Mouse (Mus musculus): Measurements from ENCODE around the gene Brsk1. TPM values are rescaled to one million over a fixed set of nuclear protein-coding genes. Genes with fewer than 3 reads are reported as not detected.
A peak's percentile ranks its signal among the peaks of the same experiment; 100 is the strongest.

The Brsk1 gene
- total and polyA plus RNA-seq, 2 experiments: 0.09 to 0.40 TPM

GRCm38 (mm10) chr7:4739544-4740275, 49.3 kb downstream of the Brsk1 start, which contains the start of gene Kmt5c:
Kmt5c (plus strand) TSS chr7:4740115.
- Histone ChIP-seq H3K36me3 (ENCODE audit: control insufficient read depth, insufficient read depth, low read length) (no peaks in the 10 kb centered on the region), H3K9ac (ENCODE audit: low read depth, low read length) (peak within 1 kb of the TSS; percentile 91), H3K4me1 (ENCODE audit: control insufficient read depth, insufficient read depth, low read length) (0 out of 2 replicates have a peak, but pooled peaks cover 5% of the 10 kb centered on the region), H3K4me3 (ENCODE audit: insufficient read depth, low read depth, low read length) (peak within 1 kb of the TSS; percentile 67), H3K79me2 (ENCODE audit: control insufficient read depth, insufficient read depth, low read length) (0 out of 2 replicates have a peak, but pooled peaks cover 2% of the 10 kb centered on the region), H3K27ac (replicated peaks; ENCODE audit: insufficient read depth, low read depth, low read length) (peak within 1 kb of the TSS; percentile 66), H3K27me3 (ENCODE audit: control insufficient read depth, insufficient read depth, low read length) (no peaks in the 10 kb centered on the region)
- DNase-seq (ENCODE audit: extremely low read depth, low read depth, low spot score): peak; percentile 100
- WGBS: under 1% methylated on average over 44 of the region's 44 CpGs
- 0 out of 2 replicates have a peak, but pooled peaks have one; percentile 5 for TF ChIP-seq CTCF (IDR thresholded peaks at IDR 0.05; ENCODE audit: low read depth, low read length)
- peak; percentile 87 for TF ChIP-seq POLR2A (IDR thresholded peaks at IDR 0.05; ENCODE audit: extremely low read depth, insufficient read depth, low read length)

- TF ChIP-seq POLR2A (IDR thresholded peaks at IDR 0.05; ENCODE audit: extremely low read depth, insufficient read depth, low read length) (no peak), CTCF (IDR thresholded peaks at IDR 0.05; ENCODE audit: low read depth, low read length) (no peak)
- Histone ChIP-seq H3K4me3 (ENCODE audit: insufficient read depth, low read depth, low read length) (peak overlapping the region; percentile 67), H3K36me3 (ENCODE audit: control insufficient read depth, insufficient read depth, low read length) (no peaks in the 10 kb centered on the region), H3K4me1 (ENCODE audit: control insufficient read depth, insufficient read depth, low read length) (0 out of 2 replicates have a peak, but pooled peaks cover 5% of the 10 kb centered on the region), H3K27ac (replicated peaks; ENCODE audit: insufficient read depth, low read depth, low read length) (peak overlapping the region; percentile 66), H3K9ac (ENCODE audit: low read depth, low read length) (peak overlapping the region; percentile 91), H3K79me2 (ENCODE audit: control insufficient read depth, insufficient read depth, low read length) (0 out of 2 replicates have a peak, but pooled peaks cover 2% of the 10 kb centered on the region), H3K27me3 (ENCODE audit: control insufficient read depth, insufficient read depth, low read length) (no peaks in the 10 kb centered on the region)
- WGBS: under 1% methylated on average over 14 of the region's 14 CpGs
- no peak for DNase-seq (ENCODE audit: extremely low read depth, low read depth, low spot score)
Measured at GRCm38 (mm10) chr7:4740309-4740727, 49.9 kb downstream of the Brsk1 start.

GRCm38 (mm10) chr7:4741151-4741550, 50.7 kb downstream of the Brsk1 start:
- Histone ChIP-seq H3K27me3 (ENCODE audit: control insufficient read depth, insufficient read depth, low read length) (no peaks in the 10 kb centered on the region), H3K79me2 (ENCODE audit: control insufficient read depth, insufficient read depth, low read length) (0 out of 2 replicates have a peak, but pooled peaks cover 2% of the 10 kb centered on the region), H3K27ac (replicated peaks; ENCODE audit: insufficient read depth, low read depth, low read length) (peak overlapping the region; percentile 19; the same call in 1 of the 2 replicates), H3K36me3 (ENCODE audit: control insufficient read depth, insufficient read depth, low read length) (no peaks in the 10 kb centered on the region), H3K4me3 (ENCODE audit: insufficient read depth, low read depth, low read length) (0 out of 2 replicates have a peak overlapping the region, but pooled peaks have one; percentile 17), H3K4me1 (ENCODE audit: control insufficient read depth, insufficient read depth, low read length) (0 out of 2 replicates have a peak, but pooled peaks cover 5% of the 10 kb centered on the region), H3K9ac (ENCODE audit: low read depth, low read length) (no peak overlapping the region)
- 28% methylated on average over 4 of the region's 4 CpGs for WGBS
- DNase-seq (ENCODE audit: extremely low read depth, low read depth, low spot score): no peak
- TF ChIP-seq POLR2A (IDR thresholded peaks at IDR 0.05; ENCODE audit: extremely low read depth, insufficient read depth, low read length): 0 out of 2 replicates have a peak, but pooled peaks have one; percentile 7
- no peak for TF ChIP-seq CTCF (IDR thresholded peaks at IDR 0.05; ENCODE audit: low read depth, low read length)

DNA sequence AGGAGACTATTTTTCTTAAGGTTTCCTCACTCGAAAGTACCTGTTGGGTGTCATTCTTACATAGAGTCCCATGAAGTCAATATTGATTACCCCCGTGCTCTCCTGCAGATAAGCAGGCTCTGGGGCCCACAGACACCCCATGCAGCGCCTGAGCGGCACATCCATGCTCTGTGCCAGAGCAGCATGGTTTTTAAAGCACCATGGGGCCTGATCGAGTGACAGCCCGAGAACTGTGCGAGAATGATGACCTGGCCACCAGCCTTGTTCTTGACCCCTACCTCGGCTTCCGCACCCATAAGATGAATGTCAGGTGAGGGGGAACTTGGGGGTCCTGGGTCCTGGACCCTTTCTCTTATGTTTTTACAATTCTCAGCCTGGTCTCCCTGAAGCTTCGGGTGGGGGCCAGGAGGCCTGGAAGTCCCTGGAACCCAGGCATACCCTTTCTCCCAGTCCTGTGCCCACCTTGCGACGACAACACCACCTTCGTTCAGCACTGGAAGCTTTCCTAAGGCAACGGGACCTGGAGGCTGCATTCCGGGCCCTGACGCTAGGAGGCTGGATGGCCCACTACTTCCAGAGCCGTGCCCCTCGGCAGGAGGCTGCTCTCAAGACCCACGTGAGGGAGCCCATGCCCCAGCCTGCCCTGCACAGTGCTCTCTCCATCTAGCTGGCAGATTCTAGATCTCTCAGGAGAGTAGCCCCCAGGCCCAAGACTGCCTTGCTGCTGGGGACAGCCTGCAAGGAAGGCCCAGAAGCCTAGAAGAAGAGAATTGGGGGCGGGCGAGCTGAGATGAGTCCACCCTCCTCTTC, 51.5 kb downstream of the Brsk1 start:
- DNase-seq (ENCODE audit: extremely low read depth, low read depth, low spot score): no peak
- H3K4me3 ChIP-seq (ENCODE audit: insufficient read depth, low read depth, low read length): no peak overlapping the region
- no peak overlapping the region for H3K27ac ChIP-seq (replicated peaks; ENCODE audit: insufficient read depth, low read depth, low read length)
- H3K9ac ChIP-seq (ENCODE audit: low read depth, low read length): no peak overlapping the region
- TF ChIP-seq CTCF (IDR thresholded peaks at IDR 0.05; ENCODE audit: low read depth, low read length): no peak
- TF ChIP-seq POLR2A (IDR thresholded peaks at IDR 0.05; ENCODE audit: extremely low read depth, insufficient read depth, low read length): no peak
- 0 out of 2 replicates have a peak, but pooled peaks cover 5% of the 10 kb centered on the region for H3K4me1 ChIP-seq (ENCODE audit: control insufficient read depth, insufficient read depth, low read length)
- 0 out of 2 replicates have a peak, but pooled peaks cover 2% of the 10 kb centered on the region for H3K79me2 ChIP-seq (ENCODE audit: control insufficient read depth, insufficient read depth, low read length)
- H3K27me3 ChIP-seq (ENCODE audit: control insufficient read depth, insufficient read depth, low read length): no peaks in the 10 kb centered on the region
- H3K36me3 ChIP-seq (ENCODE audit: control insufficient read depth, insufficient read depth, low read length): no peaks in the 10 kb centered on the region
- WGBS: 89% methylated on average over 21 of the region's 21 CpGs

DNA sequence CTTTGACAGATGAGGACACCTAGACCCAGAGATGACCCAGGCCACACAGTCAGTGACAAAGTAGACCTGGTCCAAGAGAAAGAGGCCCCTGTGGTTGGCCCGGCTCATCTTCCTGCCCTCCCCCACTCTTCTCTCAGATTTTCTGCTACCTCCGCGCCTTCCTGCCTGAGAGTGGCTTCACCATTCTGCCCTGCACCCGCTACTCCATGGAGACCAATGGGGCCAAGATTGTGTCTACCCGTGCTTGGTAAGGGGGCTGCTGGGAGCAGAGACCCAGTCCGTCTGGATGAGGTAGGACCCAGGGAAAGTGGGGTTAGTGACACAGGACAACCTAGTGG, 52.0 kb downstream of the Brsk1 start:
- Histone ChIP-seq H3K27me3 (ENCODE audit: control insufficient read depth, insufficient read depth, low read length) (no peaks in the 10 kb centered on the region), H3K4me1 (ENCODE audit: control insufficient read depth, insufficient read depth, low read length) (0 out of 2 replicates have a peak, but pooled peaks cover 5% of the 10 kb centered on the region), H3K27ac (replicated peaks; ENCODE audit: insufficient read depth, low read depth, low read length) (no peak overlapping the region), H3K36me3 (ENCODE audit: control insufficient read depth, insufficient read depth, low read length) (no peaks in the 10 kb centered on the region), H3K9ac (ENCODE audit: low read depth, low read length) (no peak overlapping the region), H3K4me3 (ENCODE audit: insufficient read depth, low read depth, low read length) (no peak overlapping the region), H3K79me2 (ENCODE audit: control insufficient read depth, insufficient read depth, low read length) (0 out of 2 replicates have a peak, but pooled peaks cover 2% of the 10 kb centered on the region)
- TF ChIP-seq CTCF (IDR thresholded peaks at IDR 0.05; ENCODE audit: low read depth, low read length): no peak
- TF ChIP-seq POLR2A (IDR thresholded peaks at IDR 0.05; ENCODE audit: extremely low read depth, insufficient read depth, low read length): no peak
- 94% methylated on average over 6 of the region's 6 CpGs for WGBS
- DNase-seq (ENCODE audit: extremely low read depth, low read depth, low spot score): no peak

All from liver, adult 2 months (tissue).